Mouse (Mus musculus): ENCODE data around the gene Musk.

Musk gene

GRCm38 (mm10) chr4:58417319-58417718 is 131.6 kb downstream of the Musk start:
- no peak for DNase-seq (ENCODE audit: low spot score)

GRCm38 (mm10) chr4:58419225-58419624 is 133.5 kb downstream of the Musk start:
- no peak for DNase-seq (ENCODE audit: low spot score)

- DNase-seq (ENCODE audit: low spot score): no peak
Measured at GRCm38 (mm10) chr4:58423276-58423930, 137.6 kb downstream of the Musk start.

Data from left cerebral cortex, adult 11 months (tissue).